Mouse (Mus musculus) hindbrain, embryonic 12.5 days (tissue): ENCODE data around the gene Rsad2. TPM values are rescaled to one million over a fixed set of nuclear protein-coding genes. Genes with fewer than 3 reads are reported as not detected.
A peak's percentile ranks its signal among the peaks of the same experiment; 100 is the strongest.
"Not testable (repeated sequence)": the region's sequence is repeated elsewhere in the genome, so short reads cannot be mapped to it uniquely, and the experiment has no call there.

ENCODE experiments used
- ATAC-seq: fragments of 200-750 bp; cut with Nextera tagmentation; 2 replicates; pipeline ENCODE4 v1.8.0; 2017; ENCODE audit warnings: moderate TSS enrichment; ENCODE audit not compliant: low FRiP score
- H3K27ac ChIP-seq: fragments of 300-500 bp; sonication (generic); 2 replicates; pipeline ENCODE4 v1.5.1; 2016; ENCODE audit warnings: mild to moderate bottlenecking
- H3K27me3 ChIP-seq: fragments of 300-500 bp; sonication (generic); 2 replicates; pipeline ENCODE4 v1.6.1; 2016; ENCODE audit warnings: mild to moderate bottlenecking
- H3K36me3 ChIP-seq: fragments of 300-500 bp; sonication (generic); 2 replicates; pipeline ENCODE4 v1.6.1; 2016; ENCODE audit warnings: mild to moderate bottlenecking
- H3K4me1 ChIP-seq: fragments of 300-500 bp; sonication (generic); 2 replicates; pipeline ENCODE4 v1.6.1; 2016
- H3K4me2 ChIP-seq: fragments of 300-500 bp; sonication (generic); replicated peaks from 2 replicates; pipeline ENCODE4 v1.6.1; 2016; ENCODE audit warnings: mild to moderate bottlenecking
- H3K4me3 ChIP-seq: fragments of 300-500 bp; sonication (generic); 2 replicates; pipeline ENCODE4 v1.5.1; 2016; ENCODE audit warnings: mild to moderate bottlenecking
- H3K9ac ChIP-seq: fragments of 300-500 bp; sonication (generic); 2 replicates; pipeline ENCODE4 v1.6.1; 2016; ENCODE audit warnings: mild to moderate bottlenecking, moderate library complexity
- H3K9me3 ChIP-seq: fragments of 300-500 bp; sonication (generic); replicated peaks from 2 replicates; pipeline ENCODE4 v1.6.1; 2016; ENCODE audit warnings: mild to moderate bottlenecking
- WGBS: fragments of 180-500 bp; shearing (Covaris S2); methylation state at CpG from one replicate; pipeline ENCODE4 v1.1.7; 2016; 5-methylcytosine and 5-hydroxymethylcytosine counted together
- polyA plus RNA-seq: library from polyadenylated mRNA; unstranded; fragments of >200 nt; fragmentation: Nextera tagmentation; extraction: Ambion mirVana; gene quantifications from 2 replicates; pipeline ENCODE4 v1.2.1, GENCODE M21; 2016

The Rsad2 gene
- polyA plus RNA-seq, 1 experiment from 2014 or later: 0.70 TPM

GRCm38 (mm10) chr12:26439366-26439765 is 16.9 kb downstream of the Rsad2 start:
- Histone ChIP-seq H3K27ac (no peak overlapping the region), H3K4me2 (no peak overlapping the region)
- 73% methylated on average over 3 of the region's 3 CpGs for WGBS

DNA sequence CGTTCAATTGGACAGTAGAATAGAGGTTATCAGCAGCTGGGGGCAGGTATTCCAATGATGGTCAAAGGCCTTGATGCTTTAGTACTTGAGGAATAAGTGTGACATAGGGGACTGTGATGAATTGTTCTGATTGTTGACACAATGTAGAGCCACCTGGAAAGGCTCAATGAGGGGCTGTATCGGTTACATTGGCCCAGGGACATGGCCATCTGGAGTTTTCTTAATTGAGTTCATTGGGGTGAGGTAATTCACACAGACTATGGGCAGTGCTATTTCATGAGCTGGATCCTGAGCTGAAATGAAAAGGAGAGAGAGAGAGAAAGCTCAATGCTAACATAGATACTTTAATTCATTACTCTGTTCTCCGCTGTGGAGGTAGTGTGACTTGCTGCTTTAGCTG is 18.3 kb downstream of the Rsad2 start:
- Histone ChIP-seq H3K4me1 (no peaks in the 10 kb centered on the region), H3K9ac (no peak overlapping the region), H3K27me3 (no peaks in the 10 kb centered on the region), H3K27ac (no peak overlapping the region), H3K9me3 (no peaks in the 10 kb centered on the region), H3K4me3 (no peak overlapping the region), H3K4me2 (no peak overlapping the region), H3K36me3 (no peaks in the 10 kb centered on the region)
- WGBS: 82% methylated on average over 3 of the region's 3 CpGs
- ATAC-seq: no peak

More at GRCm38 (mm10) chr12:26439366-26439765, 16.9 kb downstream of the Rsad2 start:
- Histone ChIP-seq H3K36me3 (no peaks in the 10 kb centered on the region), H3K9me3 (no peaks in the 10 kb centered on the region), H3K27me3 (no peaks in the 10 kb centered on the region), H3K9ac (no peak overlapping the region), H3K4me1 (no peaks in the 10 kb centered on the region), H3K4me3 (no peak overlapping the region)
- no peak for ATAC-seq

DNA sequence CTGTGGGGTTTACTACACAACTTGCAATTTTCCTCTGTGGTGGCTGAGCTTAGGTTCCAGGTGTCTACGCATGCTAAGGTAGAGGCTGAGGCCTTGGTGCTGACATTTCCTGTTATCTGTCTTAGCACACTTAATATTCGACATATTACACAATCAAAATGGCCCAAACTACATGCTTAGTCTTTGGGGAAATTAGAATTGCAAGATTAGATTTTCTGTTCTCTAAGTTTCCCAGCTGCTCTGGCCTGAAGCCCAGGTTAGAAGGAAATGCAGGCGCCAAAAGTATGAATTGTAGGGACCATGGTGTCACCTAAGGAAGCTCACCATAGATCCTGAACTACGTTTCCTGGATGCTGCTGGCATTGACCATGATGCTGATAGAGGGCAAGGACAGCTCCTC is 19.9 kb downstream of the Rsad2 start:
- Histone ChIP-seq H3K4me1 (no peaks in the 10 kb centered on the region), H3K36me3 (no peaks in the 10 kb centered on the region), H3K9ac (no peak overlapping the region), H3K27ac (no peak overlapping the region), H3K9me3 (no peaks in the 10 kb centered on the region), H3K27me3 (no peaks in the 10 kb centered on the region), H3K4me2 (no peak overlapping the region), H3K4me3 (no peak overlapping the region)
- 92% methylated on average over 4 of the region's 4 CpGs for WGBS
- no peak for ATAC-seq

DNA sequence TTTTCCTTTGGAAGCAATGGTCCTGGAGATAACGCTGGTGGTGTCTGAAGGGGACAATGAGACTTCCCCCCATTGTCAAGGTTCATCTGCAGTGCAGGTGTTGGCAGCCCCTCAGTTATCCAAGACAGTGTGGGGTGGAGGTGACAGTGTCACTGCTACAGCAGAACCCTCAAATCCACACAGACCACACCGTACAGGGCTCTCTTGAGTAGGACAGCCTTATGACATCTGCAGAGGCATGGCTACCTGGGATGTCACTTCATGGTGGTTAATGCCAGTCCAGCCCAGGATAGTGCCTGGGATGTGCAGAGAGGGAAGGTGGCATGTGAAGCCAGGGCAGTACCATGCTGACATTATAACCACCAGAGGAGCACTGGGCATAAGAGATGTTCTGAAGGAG is 27.5 kb downstream of the Rsad2 start:
- not testable (repeated sequence) for H3K4me3 ChIP-seq, H3K9ac ChIP-seq, H3K4me2 ChIP-seq, H3K27ac ChIP-seq, H3K27me3 ChIP-seq, H3K36me3 ChIP-seq, H3K9me3 ChIP-seq, ATAC-seq, H3K4me1 ChIP-seq
- 86% methylated on average over 2 of the region's 2 CpGs for WGBS

- ATAC-seq: no peak
- H3K27me3 ChIP-seq: no peaks in the 10 kb centered on the region
- H3K36me3 ChIP-seq: no peaks in the 10 kb centered on the region
- WGBS: 84% methylated on average over 2 of the region's 2 CpGs
- H3K9ac ChIP-seq: no peak overlapping the region
- no peak overlapping the region for H3K4me3 ChIP-seq
- no peak overlapping the region for H3K4me2 ChIP-seq
- no peaks in the 10 kb centered on the region for H3K9me3 ChIP-seq
- no peak overlapping the region for H3K27ac ChIP-seq
- H3K4me1 ChIP-seq: no peaks in the 10 kb centered on the region
Observed at GRCm38 (mm10) chr12:26424841-26425240, 31.4 kb downstream of the Rsad2 start.

DNA sequence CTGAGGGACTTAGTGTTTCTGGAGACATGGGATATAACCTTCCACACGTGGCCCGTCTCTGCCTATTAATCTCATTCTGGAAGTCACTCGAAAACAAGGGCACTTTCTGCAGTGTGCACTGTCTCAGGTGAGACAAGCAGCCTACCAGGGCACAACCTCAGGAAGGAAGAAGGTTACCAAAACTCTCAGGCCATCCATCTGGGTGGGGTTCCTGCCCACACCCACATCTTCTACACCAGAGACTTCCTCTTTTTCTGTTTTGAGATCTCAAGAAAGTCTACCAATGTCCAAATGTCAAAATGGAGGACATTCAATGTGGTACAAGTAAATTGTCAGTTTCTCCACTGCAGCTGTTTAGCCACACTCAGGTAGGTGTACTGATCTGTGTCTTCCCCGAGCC is 37.9 kb downstream of the Rsad2 start:
- Histone ChIP-seq H3K4me1 (peaks cover 16% of the 10 kb centered on the region), H3K36me3 (no peaks in the 10 kb centered on the region), H3K27me3 (no peaks in the 10 kb centered on the region), H3K4me3 (no peak overlapping the region), H3K27ac (no peak overlapping the region), H3K4me2 (no peak overlapping the region), H3K9ac (no peak overlapping the region), H3K9me3 (no peaks in the 10 kb centered on the region)
- no peak for ATAC-seq
- 84% methylated on average over 4 of the region's 4 CpGs for WGBS

DNA sequence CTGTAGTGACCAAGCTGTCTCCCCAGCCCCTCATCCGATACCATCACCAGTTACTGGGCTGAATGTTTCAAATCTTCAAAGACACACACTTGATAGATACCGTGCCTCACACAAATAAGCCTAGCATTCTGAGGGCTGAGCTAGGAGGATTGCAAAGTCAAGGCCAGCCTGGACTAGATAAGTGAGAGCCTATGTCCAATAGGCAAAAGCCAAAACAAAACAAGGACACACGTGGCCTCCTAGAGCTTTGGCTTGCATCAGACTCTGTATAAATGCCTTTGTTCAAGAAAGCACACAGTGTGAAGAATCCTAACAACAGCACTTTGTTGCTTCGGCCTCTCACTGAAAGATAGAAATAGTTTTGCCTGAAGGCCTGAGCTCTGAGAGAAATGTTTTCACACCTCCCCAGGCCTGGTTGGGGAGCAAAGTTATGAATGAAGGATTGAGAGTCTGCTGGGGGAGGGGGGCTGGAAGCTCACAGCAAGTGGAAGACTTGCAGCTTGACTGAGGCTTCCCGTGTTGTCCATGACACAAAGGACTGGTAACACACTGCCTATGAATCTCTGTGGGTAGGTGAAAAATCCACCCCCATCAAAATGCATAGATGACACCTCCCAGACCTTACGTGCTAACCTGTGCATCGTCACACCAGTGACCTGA is 39.5 kb downstream of the Rsad2 start:
- Histone ChIP-seq H3K36me3 (no peaks in the 10 kb centered on the region), H3K9ac (no peak overlapping the region), H3K27ac (no peak overlapping the region), H3K4me2 (no peak overlapping the region), H3K4me1 (peaks cover 32% of the 10 kb centered on the region), H3K4me3 (no peak overlapping the region), H3K9me3 (no peaks in the 10 kb centered on the region), H3K27me3 (no peaks in the 10 kb centered on the region)
- no peak for ATAC-seq
- WGBS: 71% methylated on average over 7 of the region's 7 CpGs

- no peaks in the 10 kb centered on the region for H3K9me3 ChIP-seq
- peak; percentile 91 for ATAC-seq
- peaks cover 38% of the 10 kb centered on the region for H3K4me1 ChIP-seq
- no peaks in the 10 kb centered on the region for H3K36me3 ChIP-seq
- no peaks in the 10 kb centered on the region for H3K27me3 ChIP-seq
- 1% methylated on average over 43 of the region's 45 CpGs for WGBS
- H3K9ac ChIP-seq: peak within 1 kb of the TSS; percentile 97
- peak within 1 kb of the TSS; percentile 95 for H3K4me3 ChIP-seq
- peak within 1 kb of the TSS; percentile 82 for H3K4me2 ChIP-seq
- H3K27ac ChIP-seq: peak within 1 kb of the TSS; percentile 85
Observed at GRCm38 (mm10) chr12:26415104-26415771, 41.0 kb downstream of the Rsad2 start, which contains the start of gene Rnf144a. Gene Rnf144a (minus strand): TSS chr12:26415254.

DNA sequence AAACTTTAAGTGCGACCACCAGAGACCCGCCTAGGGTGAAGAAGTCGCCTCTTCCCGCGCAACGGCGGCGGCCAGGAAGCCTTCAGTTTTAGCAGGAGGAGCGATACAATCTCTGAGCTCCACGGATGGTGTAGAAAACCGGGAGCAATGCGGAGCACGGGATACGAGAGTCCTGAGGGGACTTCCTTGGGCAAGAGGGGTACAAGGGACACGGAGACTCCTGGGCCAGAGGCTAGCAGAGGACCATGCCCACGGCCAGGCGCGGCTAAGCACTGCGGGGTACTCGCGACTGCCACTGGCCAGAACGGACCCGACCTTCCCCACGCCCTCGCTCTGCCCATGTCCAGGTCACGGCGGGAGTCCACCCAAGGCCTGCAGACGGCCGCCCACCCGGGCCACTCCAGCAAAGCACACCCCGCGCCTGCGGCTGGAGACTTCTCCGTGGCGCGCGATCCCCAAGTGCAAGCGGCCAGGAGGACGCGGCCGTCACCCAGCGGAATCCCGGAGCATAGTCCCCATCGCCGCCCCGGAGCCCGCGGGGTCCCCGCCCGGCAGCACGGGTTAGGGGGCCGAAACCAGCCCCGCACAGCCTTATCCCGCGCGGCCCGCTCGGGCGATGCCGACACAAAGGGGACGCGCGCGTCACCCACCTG is 41.7 kb downstream of the Rsad2 start:
- peak overlapping the region; percentile 97 for H3K9ac ChIP-seq

GRCm38 (mm10) chr12:26413961-26414411 is 42.3 kb downstream of the Rsad2 start:
- ATAC-seq: no peak; the same call in none of the 2 replicates
- Histone ChIP-seq H3K9ac (peak overlapping the region; percentile 97), H3K27me3 (no peaks in the 10 kb centered on the region), H3K4me3 (peak overlapping the region; percentile 95), H3K9me3 (no peaks in the 10 kb centered on the region), H3K36me3 (no peaks in the 10 kb centered on the region), H3K4me1 (peaks cover 46% of the 10 kb centered on the region), H3K4me2 (peak overlapping the region; percentile 82), H3K27ac (peak overlapping the region; percentile 85; the same call in 1 of the 2 replicates)
- WGBS: 5% methylated on average over 8 of the region's 8 CpGs

More for the DNA sequence above, 41.7 kb downstream of the Rsad2 start:
- Histone ChIP-seq H3K9me3 (no peaks in the 10 kb centered on the region), H3K4me2 (peak overlapping the region; percentile 82), H3K4me1 (peaks cover 42% of the 10 kb centered on the region), H3K4me3 (peak overlapping the region; percentile 95), H3K27ac (peak overlapping the region; percentile 85), H3K36me3 (no peaks in the 10 kb centered on the region), H3K27me3 (no peaks in the 10 kb centered on the region)
- ATAC-seq: peak; percentile 74
- WGBS: under 1% methylated on average over 46 of the region's 64 CpGs

DNA sequence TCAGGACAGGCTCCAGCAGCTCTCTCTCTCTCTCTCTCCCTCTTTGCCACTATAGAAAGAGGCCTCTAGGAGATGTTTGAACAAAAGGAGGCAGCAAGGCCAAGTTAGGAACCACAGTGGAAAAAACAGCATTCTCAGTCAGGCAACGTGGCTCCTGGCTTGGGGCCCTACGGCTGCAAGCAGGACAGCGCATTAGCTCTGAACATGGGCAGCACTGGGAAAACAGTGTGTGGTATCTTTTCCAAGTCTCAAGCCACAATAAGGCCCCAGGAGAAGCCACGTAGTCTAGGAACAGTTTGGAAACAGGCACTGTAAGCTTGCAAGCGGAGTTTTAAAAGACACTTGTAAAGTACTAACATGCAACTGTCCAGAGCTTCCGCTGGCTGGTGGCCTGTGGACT is 43.5 kb downstream of the Rsad2 start:
- ATAC-seq: no peak
- H3K4me1 ChIP-seq: peaks cover 53% of the 10 kb centered on the region
- H3K9me3 ChIP-seq: no peaks in the 10 kb centered on the region
- 0 out of 2 replicates have a peak overlapping the region, but pooled peaks have one; percentile 6 for H3K4me3 ChIP-seq
- 75% methylated on average over 6 of the region's 6 CpGs for WGBS
- H3K36me3 ChIP-seq: 0 out of 2 replicates have a peak, but pooled peaks cover 7% of the 10 kb centered on the region
- H3K4me2 ChIP-seq: peak overlapping the region; percentile 82
- no peaks in the 10 kb centered on the region for H3K27me3 ChIP-seq
- no peak overlapping the region; the same call in 1 of the 2 replicates for H3K9ac ChIP-seq
- H3K27ac ChIP-seq: no peak overlapping the region

DNA sequence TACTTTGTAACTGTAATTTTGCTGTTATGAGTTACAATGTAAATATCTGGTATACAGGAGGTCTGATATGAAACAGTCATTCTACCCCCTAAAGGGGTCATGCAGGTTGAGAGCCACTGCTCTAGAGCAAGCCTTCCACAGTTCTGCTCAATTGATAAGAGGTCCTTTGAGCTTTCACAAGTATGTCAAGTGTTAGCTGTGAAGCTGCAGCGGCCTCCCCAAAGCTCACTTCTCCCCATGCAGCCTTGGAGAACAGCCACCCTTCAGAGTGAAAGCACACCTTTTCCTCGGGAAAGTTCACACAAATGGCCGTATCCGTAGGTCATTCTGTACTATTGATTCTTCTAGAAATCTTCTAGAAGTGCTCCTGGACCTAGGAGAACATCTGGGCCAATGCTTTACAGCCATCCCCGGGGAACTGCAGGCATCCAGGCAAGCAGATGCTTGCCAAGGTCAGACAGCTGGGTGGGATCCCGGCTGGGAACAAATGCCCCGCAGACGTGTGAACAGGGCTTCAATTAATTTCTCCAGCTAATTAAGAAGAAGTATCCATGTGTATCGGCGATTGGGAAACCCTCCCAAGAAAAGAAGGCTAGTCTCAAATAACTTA is 44.3 kb downstream of the Rsad2 start:
- 0 out of 2 replicates have a peak, but pooled peaks cover 7% of the 10 kb centered on the region for H3K36me3 ChIP-seq
- peak overlapping the region; percentile 82; the same call in 1 of the 2 replicates for H3K4me2 ChIP-seq
- no peaks in the 10 kb centered on the region for H3K27me3 ChIP-seq
- WGBS: 66% methylated on average over 10 of the region's 10 CpGs
- H3K9me3 ChIP-seq: no peaks in the 10 kb centered on the region
- H3K27ac ChIP-seq: no peak overlapping the region
- H3K9ac ChIP-seq: no peak overlapping the region
- H3K4me1 ChIP-seq: peaks cover 51% of the 10 kb centered on the region
- ATAC-seq: no peak
- H3K4me3 ChIP-seq: no peak overlapping the region
